Mouse (Mus musculus) fibroblast of lung, adult 2 months (primary cell): ENCODE results near the gene Cenpb.

Experiments used
- DNase-seq: peaks from one replicate; pipeline ENCODE4 v3.0.0-alpha.2; 2011; ENCODE audit warnings: low read depth

Gene Cenpb

DNA sequence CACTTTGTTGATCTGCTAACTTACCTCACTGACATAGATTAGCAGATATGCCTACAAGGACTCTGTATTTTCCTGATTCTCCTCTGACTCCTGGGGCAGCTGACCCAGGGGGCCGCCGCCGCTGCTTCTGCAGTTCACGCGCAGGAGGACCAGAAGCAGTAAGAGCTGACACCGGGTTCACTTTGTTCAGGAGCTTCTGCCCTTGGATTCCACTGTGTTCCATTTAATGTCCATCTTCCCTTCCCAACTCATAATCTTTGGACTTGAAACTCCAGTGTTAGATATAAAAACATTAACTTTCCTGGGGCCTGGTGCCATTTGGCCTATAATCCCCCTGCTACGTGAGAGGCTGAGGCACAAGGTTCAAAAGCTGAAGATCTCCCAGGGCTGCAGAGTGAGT is 15.9 kb downstream of the Cenpb start:
- no peak for DNase-seq

DNA sequence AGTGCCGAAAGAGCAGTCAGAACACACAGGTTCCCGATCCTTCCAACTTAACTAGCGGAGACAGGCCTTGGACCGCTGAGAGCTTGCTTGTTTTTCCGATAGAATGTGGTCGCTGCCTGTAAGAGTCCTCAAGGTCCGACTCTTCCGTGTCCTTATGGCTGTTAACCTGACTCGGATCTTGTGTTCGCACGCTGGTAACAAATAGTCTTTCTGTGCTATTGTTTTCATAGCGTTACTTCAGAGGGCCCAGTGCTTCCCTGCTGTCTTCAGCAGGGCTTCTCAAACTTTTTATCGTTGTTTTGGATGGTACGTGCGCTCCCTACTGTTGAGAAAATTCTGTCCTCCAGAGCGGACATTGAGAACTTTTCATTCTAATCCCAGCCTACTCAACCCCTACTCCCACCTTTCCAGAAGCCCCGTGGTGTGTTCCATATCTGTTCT is 19.2 kb downstream of the Cenpb start:
- DNase-seq, result peak; percentile 36

DNA sequence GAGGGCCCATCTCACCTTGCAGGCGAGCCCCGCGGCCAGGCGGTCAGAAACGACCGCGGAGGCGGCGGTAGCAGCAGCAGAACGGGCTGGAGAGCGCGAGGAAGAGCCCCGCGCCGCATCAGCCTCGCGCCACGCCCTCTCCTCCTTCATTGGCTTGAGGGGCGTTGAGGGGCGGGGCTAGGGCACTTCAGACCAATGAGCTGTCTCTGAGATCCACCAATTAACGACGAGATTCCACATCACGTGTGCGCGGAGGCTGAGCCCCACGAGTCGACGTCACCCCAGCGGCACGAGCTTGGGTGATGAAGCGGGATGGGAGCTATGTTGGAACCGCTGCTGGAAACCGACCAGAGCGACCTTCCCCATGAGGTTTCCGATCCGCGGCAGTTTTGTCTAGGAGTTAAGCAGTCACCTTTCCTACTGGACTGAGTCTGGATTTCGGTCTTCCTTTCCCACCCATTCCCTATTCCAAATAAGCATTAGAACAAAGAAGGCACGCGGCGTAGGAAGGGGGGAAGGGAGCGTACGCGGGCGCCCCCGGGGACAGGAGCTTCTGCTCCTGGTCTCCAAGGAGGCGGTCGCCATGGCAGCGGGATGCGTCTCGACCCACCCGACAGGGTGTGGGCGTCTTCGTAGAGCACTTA is 19.8 kb downstream of the Cenpb start, which contains the start of gene 1700037H04Rik:
1700037H04Rik (minus strand) TSS at position 144 of the 644 bp plus-strand sequence.
- DNase-seq, result peak; percentile 98

DNA sequence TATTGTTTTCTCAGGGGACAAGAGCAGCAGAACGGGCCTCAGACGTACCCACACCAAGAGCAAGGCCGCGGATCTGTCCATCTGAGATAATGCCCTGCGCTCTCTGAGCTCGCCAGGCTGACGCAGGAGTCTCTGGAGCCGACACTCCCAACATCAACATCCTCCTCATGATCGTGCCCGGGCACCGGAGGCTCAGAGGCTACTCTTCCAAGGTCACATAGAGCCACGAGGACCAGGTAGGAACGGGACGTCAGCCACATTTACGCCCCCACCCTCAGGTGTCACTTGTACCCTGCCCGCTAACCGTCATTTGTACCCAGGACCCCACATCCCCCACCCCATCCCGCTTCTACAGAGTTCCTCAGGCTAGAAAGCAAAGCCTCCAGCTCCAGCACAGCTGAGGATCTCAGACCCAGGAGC is 20.4 kb downstream of the Cenpb start:
- peak; percentile 10 for DNase-seq

DNA sequence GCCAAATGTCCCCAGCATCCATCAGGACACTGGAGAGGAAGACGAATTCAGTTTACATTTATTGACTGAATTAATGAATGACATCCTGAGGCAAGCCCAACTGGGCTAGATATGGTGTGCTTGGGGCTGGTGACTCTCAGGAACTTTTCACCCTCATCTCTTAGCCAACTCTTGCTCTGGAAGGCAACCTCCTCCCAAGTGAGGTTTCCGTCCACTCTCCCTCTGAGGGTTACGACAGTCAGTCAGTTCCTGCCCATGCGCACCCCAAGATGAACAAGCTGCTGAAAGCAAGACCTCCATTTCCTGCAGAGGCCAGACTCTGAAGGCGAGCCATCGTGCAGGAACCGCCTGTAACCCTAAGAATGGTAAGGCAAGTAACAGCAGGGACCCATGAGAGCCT is 22.9 kb downstream of the Cenpb start:
- no peak for DNase-seq

DNA sequence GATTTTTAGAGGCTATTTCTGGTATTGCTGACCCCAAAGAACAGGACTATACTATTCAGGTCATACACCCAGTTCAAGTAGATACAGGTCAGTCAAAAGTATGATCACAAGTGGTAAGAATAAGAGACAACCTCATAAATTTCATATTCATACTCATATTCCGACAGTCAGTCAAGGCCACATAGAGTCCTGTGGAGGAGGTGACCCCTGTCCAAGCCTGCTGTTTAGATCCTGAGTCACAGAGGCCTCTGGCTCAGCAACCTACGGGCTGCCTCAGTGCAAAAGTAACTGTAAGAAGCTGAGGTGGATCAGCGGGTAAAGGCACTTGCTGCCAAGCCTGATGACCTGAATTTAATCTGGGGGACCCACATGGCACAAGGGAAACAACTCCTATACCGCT is 25.8 kb downstream of the Cenpb start:
- DNase-seq, result no peak

DNA sequence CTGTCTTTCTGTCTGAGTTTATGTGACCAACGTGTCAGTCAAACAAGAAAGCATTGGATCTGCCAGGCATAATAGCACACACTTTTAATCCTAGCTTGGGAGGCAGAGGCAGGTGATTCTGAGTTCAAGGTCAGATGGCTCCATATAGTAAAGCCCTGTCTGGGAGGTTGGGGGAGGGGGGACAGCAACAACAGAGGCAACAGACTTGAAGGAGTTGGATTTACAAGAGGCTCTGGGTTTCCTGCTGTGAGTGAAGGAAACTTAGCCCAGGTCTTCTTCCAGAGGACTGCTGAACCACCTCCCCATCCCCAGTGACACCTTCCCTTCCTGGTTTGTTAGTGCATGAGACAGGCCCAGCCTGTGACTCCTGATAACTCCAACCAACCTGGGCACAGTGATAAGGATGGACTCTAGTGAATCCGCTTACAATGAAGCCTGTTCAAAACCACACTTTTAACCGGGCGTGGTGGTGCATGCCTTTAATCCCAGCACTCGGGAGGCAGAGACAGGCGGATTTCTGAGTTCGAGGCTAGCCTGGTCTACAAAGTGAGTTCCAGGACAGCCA is 27.6 kb downstream of the Cenpb start:
- no peak for DNase-seq

DNA sequence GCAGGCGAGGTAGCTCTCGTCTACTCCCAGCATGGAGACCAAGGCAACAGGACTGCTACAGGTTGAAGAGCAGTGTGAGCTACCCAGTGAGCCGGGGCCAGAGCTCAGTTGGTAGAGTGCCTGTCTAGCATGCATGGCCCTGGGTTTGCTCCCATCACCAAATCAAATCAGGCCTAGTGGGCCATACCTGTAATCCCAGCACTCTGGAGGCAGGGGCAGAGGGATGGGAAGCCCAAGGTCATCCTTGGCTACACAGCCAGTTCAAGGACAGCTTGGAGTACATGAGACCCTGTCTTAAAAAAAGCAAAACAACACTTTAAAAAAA is 30.7 kb downstream of the Cenpb start:
- no peak for DNase-seq

DNA sequence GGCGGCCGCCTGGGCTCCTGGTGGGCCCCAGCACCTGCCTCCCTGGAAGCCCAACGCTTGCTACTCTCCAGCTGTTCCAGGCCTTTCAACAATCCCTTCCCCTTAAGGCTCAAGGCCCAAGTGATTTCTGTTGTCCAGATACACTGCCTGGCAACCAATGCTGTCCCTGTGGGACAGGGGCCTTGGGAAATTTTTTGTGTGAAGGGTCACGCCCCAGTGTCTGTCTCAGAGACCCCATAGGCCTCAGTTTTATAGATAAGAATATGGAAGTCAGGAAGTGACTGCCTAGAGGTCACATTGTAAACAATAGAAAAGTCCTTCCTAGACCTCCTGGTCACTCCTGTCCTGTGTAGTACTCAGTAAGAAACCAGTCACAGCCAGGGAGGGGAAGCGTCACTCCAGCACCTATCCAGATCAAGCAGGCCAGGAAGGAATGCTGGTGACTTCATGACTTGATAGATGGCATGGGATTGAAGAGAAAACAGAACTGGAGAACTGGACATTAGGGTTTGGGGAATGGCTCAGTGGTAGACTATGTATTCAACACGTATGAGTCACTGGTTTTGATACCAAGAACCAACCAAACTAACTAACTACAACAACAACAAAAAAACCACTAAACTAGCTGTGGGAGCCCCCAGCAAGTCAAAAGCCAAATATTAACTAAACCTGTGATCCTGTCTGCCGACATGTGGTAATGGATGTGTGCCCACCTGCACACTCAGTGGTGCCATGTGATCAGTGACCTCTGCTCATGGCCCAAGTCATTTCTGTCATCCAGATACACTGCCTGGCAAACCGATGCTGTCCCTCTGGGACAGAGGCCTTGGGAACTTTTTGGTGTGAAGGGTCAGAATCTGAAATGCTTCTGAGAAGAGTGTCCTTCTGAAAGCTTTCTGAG is 31.3 kb downstream of the Cenpb start:
- no peak for DNase-seq

DNA sequence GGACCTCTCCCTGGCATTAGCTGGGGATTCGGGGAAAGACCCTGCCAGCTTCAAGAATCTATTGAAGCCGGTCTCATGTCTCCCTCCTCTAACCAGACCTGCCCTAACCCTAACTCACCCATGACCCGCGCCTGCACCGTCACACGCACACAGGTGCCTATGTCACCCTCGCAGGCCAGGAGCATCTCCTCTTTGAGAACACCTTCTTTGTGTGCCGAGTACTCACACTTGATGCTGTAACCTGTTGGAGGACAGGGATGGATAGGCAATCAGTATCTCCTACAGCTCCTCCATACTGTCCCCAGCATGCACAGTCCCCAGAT is 32.9 kb downstream of the Cenpb start:
- no peak for DNase-seq

DNA sequence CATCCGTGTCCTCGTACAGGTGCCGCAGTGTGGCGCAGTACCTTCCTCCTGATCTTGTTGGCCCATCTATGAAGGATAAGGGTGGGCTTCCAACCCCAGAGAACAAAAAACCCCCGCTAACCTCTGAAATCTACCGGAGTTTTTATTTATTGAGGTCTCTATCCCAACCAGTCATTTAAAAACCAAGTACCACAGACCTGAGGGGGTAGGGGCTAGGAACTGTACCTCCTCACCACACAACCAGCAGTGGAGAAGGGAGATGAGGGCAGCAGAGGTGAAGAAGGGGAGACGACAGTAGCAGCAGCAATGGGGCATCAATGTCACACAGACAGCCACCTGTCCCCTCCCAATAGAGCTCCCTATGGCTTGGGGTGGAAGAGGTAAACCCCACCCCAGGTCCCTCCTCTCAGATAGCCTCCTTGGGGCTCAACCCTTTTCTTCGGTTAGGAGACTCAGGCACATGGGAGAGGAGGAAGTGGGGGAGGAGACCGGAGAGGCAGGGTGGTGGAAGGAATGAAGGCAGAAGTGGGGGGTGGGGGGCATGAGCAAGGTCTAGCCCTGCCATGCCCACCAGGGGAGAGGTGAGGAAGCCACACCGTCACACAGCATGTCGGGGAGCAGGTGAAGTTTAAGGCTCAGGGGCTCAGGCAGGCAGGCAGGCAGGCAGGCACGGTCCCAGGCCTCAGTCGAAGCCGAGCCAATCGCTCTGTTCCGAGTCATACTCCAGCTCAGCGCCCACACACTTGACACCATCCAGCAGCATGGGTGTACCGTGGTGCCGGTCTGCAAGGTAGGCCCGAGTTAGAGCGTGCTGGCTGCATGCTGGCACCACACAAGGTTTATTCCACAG is 33.4 kb downstream of the Cenpb start:
- DNase-seq, result no peak

DNA sequence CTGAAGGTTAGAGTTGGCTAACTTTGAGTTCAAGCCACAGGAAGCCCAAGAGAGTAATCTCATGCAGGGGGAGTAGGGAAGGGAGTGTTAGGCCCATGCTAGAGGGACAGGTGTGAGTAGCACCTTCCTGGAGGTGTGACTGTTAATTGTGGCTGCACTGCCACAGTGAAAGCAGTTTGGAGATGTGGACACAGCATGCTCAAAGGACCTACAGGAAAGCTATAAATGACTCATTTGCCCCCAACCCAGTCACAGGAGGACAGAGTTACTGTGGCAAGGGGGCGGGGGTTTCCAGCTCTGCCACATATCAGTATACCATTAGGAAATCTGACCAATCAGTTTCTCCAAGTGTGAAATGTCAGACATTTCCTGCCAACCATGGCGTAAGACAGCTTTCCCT is 34.3 kb downstream of the Cenpb start:
- DNase-seq, result no peak

DNA sequence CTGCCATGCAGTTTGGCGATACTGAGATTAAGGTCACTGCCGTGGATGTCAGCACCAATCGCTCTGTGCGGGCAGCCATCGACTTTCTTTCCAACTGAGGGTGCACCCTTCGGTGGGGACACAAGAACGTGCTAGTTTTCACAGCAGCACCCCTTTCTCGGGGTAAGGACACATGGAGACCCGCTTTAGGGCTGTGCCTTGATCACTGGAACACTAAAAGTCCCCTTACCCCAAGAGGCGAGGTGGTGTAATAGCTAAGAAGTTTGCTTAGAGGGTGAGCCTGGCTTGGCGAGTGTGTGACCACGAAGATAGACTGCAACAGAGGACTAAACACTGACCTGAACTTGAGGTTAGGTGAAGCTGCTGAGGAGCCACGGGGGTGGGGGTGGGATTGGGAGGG is 34.7 kb downstream of the Cenpb start:
- no peak for DNase-seq

DNA sequence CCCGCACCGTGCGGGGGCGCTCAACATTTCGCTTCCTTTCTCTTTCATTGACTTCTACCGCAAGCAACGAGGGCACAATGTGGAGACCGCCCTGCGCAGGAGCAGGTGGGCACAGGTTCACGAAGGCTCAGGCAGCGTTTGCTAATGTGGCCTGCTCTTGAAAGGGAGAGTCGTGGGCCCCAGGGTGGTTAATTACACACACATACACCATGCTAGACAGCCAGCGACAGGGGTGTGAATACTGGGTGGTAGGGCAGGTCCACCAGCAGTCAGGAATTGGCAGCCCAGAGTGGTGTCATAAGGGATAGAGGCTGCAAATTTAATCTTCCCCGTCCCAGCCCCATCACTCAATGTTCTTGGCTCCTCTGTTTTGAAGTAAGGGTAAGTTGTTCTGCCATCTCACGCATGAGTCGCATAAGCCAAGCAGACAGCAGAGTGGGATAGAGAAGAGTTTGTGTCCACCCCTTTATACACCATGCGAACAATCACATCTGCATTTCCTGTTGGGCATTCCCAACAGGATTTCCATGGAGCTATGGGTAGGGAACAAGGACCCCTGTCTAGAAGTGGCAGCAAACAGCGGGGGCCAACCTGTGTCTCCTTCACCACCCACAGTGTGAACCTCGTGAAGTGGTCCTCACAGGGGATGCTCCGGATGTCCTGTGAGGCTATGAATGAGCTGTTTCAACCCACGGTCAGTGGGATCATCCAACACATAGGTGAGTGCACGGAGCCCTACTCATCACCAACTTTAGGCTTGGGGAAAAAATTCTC is 36.7 kb downstream of the Cenpb start:
- DNase-seq, result no peak

DNA sequence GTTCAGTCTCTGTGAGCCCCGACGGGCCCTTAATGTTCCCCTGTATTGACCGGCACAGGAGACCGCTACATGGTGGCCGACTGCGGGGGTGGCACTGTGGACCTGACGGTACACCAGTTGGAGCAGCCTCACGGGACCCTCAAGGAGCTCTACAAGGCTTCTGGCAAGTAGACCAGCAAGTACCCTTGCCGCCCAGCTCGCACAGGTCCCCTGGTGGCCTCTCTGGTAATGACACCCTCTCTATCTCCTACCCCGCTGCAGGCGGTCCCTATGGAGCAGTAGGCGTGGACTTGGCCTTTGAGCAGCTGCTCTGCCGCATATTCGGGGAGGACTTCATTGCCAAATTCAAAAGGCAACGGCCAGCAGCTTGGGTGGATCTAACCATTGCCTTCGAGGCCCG is 37.3 kb downstream of the Cenpb start:
- no peak for DNase-seq

DNA sequence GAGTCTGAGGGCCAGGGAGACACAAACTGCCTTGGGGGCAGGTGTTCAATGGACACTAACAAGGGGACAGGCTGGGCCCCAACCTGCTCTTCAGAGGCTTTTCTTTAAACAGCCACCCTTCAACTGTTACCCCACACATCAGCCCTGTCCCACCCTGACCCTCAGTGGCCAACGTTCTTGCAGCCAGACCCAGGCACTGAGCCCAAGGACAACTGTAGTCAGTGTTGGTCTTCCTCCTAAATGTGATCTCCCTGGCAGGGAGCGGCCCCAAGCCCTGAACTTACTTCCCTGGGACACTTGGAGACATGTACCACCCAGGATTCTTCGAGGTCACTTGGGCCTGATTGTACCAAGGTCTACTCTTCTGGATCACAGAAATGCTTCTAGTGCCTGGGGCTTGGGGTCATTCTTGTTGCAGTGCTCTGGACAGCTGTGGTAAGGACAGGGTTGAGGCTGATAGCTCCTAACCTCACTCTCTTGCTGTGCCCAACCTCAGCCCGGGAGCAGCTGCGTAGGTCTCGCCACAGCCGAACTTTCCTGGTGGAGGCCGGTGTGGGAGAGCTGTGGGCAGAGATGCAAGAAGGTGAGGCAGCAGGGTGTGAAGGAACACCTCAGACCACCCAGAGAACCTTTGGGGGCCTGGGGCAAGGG is 38.4 kb downstream of the Cenpb start:
- DNase-seq, result no peak

DNA sequence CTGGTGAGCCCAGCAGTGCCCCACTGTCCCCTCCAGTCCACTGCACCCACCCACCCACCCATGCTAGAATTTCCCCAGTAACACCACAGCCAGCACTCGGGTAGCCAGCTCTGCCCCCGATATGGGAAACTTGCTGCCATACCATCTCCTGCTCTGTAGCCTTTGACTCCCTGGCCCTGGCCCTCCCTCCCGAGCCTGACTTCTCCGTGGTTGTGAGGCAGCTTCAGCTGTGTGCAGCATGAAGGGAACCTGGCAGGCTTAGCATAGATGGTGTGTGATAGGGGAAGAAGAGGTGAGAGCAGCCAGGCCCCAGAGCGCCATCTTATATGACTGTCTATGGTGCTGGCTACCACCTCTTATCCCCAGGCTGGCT is 39.3 kb downstream of the Cenpb start:
- no peak for DNase-seq

DNA sequence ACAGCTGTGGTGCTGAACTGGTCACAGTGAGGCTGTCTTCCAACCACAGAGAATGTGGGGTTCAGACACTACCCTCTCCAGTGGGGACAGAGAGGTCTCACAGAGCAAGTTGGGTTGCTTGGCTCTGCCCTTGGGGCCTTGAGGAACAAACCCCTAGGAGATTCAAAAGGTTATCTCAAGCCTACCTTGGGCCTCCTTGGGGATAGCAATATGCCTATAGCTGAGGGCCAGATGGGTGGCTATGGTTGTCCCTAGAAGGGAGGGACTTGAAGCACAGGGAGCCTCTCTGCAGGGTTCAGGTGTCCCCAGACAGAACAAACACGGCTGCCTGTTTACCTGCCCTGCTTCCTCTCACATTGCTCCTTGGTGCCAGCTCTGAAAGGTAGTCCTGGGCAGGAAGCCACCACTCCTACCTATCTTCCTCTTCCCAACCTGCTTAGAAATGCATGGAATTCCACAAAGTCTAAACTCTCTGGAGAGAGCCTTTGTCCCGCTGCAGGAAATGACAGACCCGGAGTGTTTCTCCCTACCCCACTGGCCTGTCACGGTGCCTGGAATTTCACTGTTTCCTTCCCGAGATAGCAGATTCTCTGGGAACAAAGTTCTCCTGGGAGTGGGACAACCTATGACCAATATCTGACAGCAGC is 39.9 kb downstream of the Cenpb start:
- DNase-seq, result no peak

DNA sequence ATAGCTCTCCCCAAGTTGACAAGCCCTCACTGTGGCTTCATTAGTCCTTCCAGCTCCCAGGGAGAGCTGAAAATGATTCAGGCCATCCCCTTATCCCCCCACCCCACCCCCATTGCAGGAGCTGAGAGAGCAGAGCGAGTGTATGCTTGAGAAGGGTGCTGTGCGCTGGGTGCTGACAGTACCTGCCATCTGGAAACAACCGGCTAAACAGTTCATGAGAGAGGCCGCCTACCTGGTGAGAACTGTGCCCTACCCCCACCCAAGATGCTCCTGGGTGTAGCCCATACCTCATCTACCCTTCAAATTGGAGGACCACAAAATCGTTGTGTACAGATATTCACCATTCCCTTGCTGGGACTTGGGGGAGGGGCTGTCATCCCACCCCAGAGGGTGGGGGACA is 40.6 kb downstream of the Cenpb start:
- no peak for DNase-seq

DNA sequence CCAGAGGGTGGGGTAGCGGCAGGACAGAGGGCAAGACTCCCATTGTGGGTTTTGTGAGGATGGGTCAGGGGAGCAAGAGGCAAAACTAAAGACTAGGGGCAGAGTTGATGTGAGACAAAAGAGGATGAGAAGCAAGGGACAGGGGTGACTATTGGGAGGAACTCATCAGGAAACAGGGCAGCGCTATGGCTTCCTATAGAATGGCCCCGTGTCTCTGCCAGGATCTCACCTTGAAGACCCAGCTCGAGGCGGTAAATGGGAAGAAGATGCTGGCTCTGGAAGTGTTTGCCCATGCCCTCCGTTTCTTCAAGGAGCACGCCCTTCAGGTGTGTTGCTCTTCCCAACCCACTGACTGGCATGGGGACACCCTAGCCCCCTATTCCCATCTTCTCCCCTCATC is 41.1 kb downstream of the Cenpb start:
- no peak for DNase-seq

DNA sequence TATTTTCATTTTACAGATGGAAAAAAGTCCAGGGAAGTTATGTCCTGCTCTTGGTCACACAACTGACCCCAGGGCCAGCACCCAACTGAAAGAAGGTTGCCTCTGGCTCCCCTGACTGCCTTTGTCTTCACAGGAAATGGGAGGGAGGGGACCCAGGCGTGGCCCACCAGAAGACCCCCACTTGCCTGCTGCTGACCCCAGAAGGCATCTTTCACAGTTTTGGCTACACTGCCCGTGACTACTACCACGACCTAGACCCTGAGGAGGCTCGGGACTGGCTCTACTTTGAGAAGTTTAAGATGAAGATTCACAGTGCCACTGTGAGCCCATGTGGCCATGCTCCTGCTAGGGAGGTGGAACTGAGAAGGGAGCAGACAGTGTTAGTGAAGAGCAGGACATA is 41.6 kb downstream of the Cenpb start:
- no peak for DNase-seq
